Mouse (Mus musculus): ENCODE results near the gene Abhd8. TPM values are rescaled to one million over a fixed set of nuclear protein-coding genes. Genes with fewer than 3 reads are reported as not detected.

Abhd8 gene
- polyA plus RNA-seq, 1 experiment from 2014 or later, result 73.0 TPM

- ATAC-seq, result no peak
- no peak for DNase-seq (ENCODE audit: low read depth, low spot score)
- CTCF ChIA-PET, result interaction anchor here (0.9 to 3.5 kb wide), 4 partner anchors 9 to 36 kb away, joined by 3 to 23 read pairs (median 7); no protein-coding TSS in a partner anchor
- no peak for TF ChIP-seq CTCF (IDR thresholded peaks at IDR 0.05)
- in situ Hi-C loops (cut with MboI; ENCODE audit: low pct_unique_long_range_greater_than_20kb), result no loop called here
- POLR2A ChIA-PET, result interaction anchor here (0.9 kb wide), 1 partner anchor 32 kb away, joined by 3 read pairs; the partner anchor contains the start of gene Mrpl34
- no peaks in the 10 kb centered on the region for H3K27me3 ChIP-seq
Observed at GRCm38 (mm10) chr8:71497077-71497645, 33.7 kb upstream of the Abhd8 start.

GRCm38 (mm10) chr8:71496481-71496880 lies 33.0 kb upstream of the Abhd8 start:
- H3K27me3 ChIP-seq, result no peaks in the 10 kb centered on the region
- ATAC-seq (peak; percentile 23), DNase-seq (ENCODE audit: low read depth, low spot score) (no peak)
- ChIA-PET CTCF (interaction anchor here (0.9 to 3.5 kb wide), 5 partner anchors 9 to 37 kb away, joined by 3 to 23 read pairs (median 3); no protein-coding TSS in a partner anchor), POLR2A (interaction anchor here (0.9 to 1.4 kb wide), 3 partner anchors 12 to 31 kb away, joined by 3 to 4 read pairs (median 3); partner anchors contain the start of gene Mrpl34)
- in situ Hi-C loops (cut with MboI; ENCODE audit: low pct_unique_long_range_greater_than_20kb), result no loop called here
- no peak for TF ChIP-seq CTCF (IDR thresholded peaks at IDR 0.05)

DNA sequence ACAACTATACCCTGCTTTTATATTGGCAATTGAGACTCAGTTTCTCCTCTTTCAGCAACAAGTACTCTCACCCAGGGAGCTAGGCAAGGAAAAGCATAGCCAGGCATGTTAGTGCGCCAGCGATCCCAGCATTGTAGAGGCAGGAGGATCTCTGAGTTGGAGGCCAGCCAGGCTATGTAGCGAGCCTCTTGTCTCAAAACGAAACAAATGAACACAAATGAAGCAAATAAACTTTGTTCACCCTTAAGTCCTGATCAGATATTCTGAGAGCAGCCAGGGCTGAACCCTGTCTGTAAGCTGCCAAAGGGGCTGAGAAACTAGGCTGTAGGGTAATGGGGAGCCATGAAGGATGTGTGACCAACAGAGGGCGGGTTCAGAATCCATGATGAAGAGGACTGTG lies 32.4 kb upstream of the Abhd8 start:
- ChIA-PET CTCF (interaction anchor here (0.7 to 3.5 kb wide), 10 partner anchors 10 to 91 kb away, joined by 3 to 23 read pairs (median 4); partner anchors contain the start of gene Ccdc194), POLR2A (interaction anchor here (1.3 to 1.4 kb wide), 2 partner anchors 12 to 23 kb away, joined by 3 to 4 read pairs; no protein-coding TSS in a partner anchor)
- ATAC-seq (no peak), DNase-seq (ENCODE audit: low read depth, low spot score) (no peak)
- no peaks in the 10 kb centered on the region for H3K27me3 ChIP-seq
- no peak for TF ChIP-seq CTCF (IDR thresholded peaks at IDR 0.05)
- in situ Hi-C loops (cut with MboI; ENCODE audit: low pct_unique_long_range_greater_than_20kb), result no loop called here

DNA sequence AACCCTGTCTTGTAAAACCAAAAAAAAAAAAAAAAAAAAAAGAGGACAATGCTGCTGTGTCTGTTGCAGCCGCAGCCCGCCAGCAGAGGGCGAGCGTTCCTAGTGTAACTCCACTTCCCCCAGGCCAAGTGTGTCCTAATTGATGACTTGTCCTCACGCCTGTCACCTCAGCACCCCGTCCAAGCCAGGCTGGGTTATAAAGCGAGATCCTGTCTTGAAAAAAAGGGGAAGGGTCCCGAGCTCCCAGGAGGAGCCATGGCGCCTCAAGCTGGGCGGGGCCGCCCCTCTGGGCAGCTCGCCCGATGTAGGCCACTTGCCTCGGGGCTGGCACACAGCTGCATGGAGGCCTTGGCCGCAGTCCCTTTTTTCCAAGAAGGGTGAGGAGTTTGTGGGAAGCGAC lies 31.6 kb upstream of the Abhd8 start:
- DNase-seq (ENCODE audit: low read depth, low spot score) (no peak), ATAC-seq (peak; percentile 27)
- CTCF ChIA-PET, result interaction anchor here (0.6 to 3.5 kb wide), 10 partner anchors 10 to 90 kb away, joined by 3 to 23 read pairs (median 3); partner anchors contain the start of gene Ccdc194
- in situ Hi-C loops (cut with MboI; ENCODE audit: low pct_unique_long_range_greater_than_20kb), result no loop called here
- H3K27me3 ChIP-seq, result no peaks in the 10 kb centered on the region
- POLR2A ChIA-PET, result interaction anchor here (0.7 to 1.4 kb wide), 2 partner anchors 13 to 107 kb away, joined by 3 read pairs; no protein-coding TSS in a partner anchor
- no peak for TF ChIP-seq CTCF (IDR thresholded peaks at IDR 0.05)

GRCm38 (mm10) chr8:71488454-71488853 lies 25.0 kb upstream of the Abhd8 start:
- ATAC-seq (peak; percentile 65), DNase-seq (ENCODE audit: low read depth, low spot score) (peak; percentile 88)
- POLR2A ChIA-PET, result interaction anchor here (0.7 to 1.9 kb wide), 5 partner anchors 11 to 37 kb away, joined by 3 to 6 read pairs (median 4); partner anchors contain the start of genes Ccdc194 and Dda1
- no peak for TF ChIP-seq CTCF (IDR thresholded peaks at IDR 0.05)
- CTCF ChIA-PET, result interaction anchor here (0.7 to 2.0 kb wide), 3 partner anchors 11 to 30 kb away, joined by 3 to 7 read pairs (median 3); no protein-coding TSS in a partner anchor
- no peaks in the 10 kb centered on the region for H3K27me3 ChIP-seq
- in situ Hi-C loops (cut with MboI; ENCODE audit: low pct_unique_long_range_greater_than_20kb), result loop anchor here (5.0 kb wide), 1 partner anchor 34 kb away; no protein-coding TSS in a partner anchor

- in situ Hi-C loops (cut with MboI; ENCODE audit: low pct_unique_long_range_greater_than_20kb), result loop anchor here (5.0 kb wide), 1 partner anchor 34 kb away; no protein-coding TSS in a partner anchor
- CTCF ChIA-PET, result interaction anchor here (1.2 to 2.0 kb wide), 2 partner anchors 10 to 15 kb away, joined by 3 to 7 read pairs; no protein-coding TSS in a partner anchor
- POLR2A ChIA-PET, result interaction anchor here (0.7 to 1.9 kb wide), 4 partner anchors 10 to 37 kb away, joined by 3 to 6 read pairs (median 4); partner anchors contain the start of genes Ccdc194 and Dda1
- no peak for TF ChIP-seq CTCF (IDR thresholded peaks at IDR 0.05)
- DNase-seq (ENCODE audit: low read depth, low spot score) (no peak), ATAC-seq (peak; percentile 48)
- H3K27me3 ChIP-seq, result no peaks in the 10 kb centered on the region
Observed at GRCm38 (mm10) chr8:71487691-71488445, 24.4 kb upstream of the Abhd8 start, which contains the start of gene Gtpbp3. Gene Gtpbp3 (plus strand): TSS chr8:71488103.

- no peaks in the 10 kb centered on the region for H3K27me3 ChIP-seq
- ChIA-PET CTCF (interaction anchor here (0.8 to 1.5 kb wide), 3 partner anchors 9 to 33 kb away, joined by 3 to 5 read pairs (median 3); no protein-coding TSS in a partner anchor), POLR2A (interaction anchor here (0.6 to 2.3 kb wide), 4 partner anchors 10 to 30 kb away, joined by 3 to 7 read pairs (median 4); no protein-coding TSS in a partner anchor)
- TF ChIP-seq CTCF (IDR thresholded peaks at IDR 0.05), result no peak
- ATAC-seq, result no peak
- no peak for DNase-seq (ENCODE audit: low read depth, low spot score)
- in situ Hi-C loops (cut with MboI; ENCODE audit: low pct_unique_long_range_greater_than_20kb), result loop anchor here (5.0 kb wide), 1 partner anchor 36 kb away; no protein-coding TSS in a partner anchor
Observed at GRCm38 (mm10) chr8:71486136-71486529, 22.7 kb upstream of the Abhd8 start.

GRCm38 (mm10) chr8:71485142-71486135 lies 22.0 kb upstream of the Abhd8 start, which contains the start of gene Ano8:
Gene Ano8 (minus strand): TSS chr8:71485963.
- DNase-seq (ENCODE audit: low read depth, low spot score) (no peak), ATAC-seq (peak; percentile 58)
- TF ChIP-seq CTCF (IDR thresholded peaks at IDR 0.05), result no peak
- no peaks in the 10 kb centered on the region for H3K27me3 ChIP-seq
- in situ Hi-C loops (cut with MboI; ENCODE audit: low pct_unique_long_range_greater_than_20kb), result loop anchor here (5.0 kb wide), 1 partner anchor 37 kb away; no protein-coding TSS in a partner anchor
- ChIA-PET CTCF (interaction anchor here (1.0 to 1.5 kb wide), 3 partner anchors 10 to 33 kb away, joined by 4 to 5 read pairs (median 5); partner anchors contain the start of gene Mrpl34), POLR2A (interaction anchor here (0.7 to 2.3 kb wide), 4 partner anchors 9 to 1718 kb away, joined by 3 to 7 read pairs (median 4); no protein-coding TSS in a partner anchor)

Measured in Patski (cell line).